Mouse (Mus musculus) layer of hippocampus, adult 18-20 months (tissue): ENCODE measurements around the gene Glyatl3. TPM values are rescaled to one million over a fixed set of nuclear protein-coding genes. Genes with fewer than 3 reads are reported as not detected.
A peak's percentile ranks its signal among the peaks of the same experiment; 100 is the strongest.

ENCODE experiments used
- DNase-seq, 2 experiments: peaks; one replicate each; pipeline ENCODE4 v3.0.0; 2022; ENCODE audit warnings: low spot score in 2 of 2
- long read RNA-seq: library from polyadenylated mRNA; stranded (forward); transcript quantifications from one replicate; pipeline ENCODE4 v2.0.0, GENCODE M21; 2021
- total RNA-seq, 2 experiments: library from RNA; stranded (reverse); gene quantifications; 2 replicates each; pipeline ENCODE4 v1.2.3; 2021

Gene Glyatl3
- total RNA-seq: not detected
- long read RNA-seq: 0 reads

DNA sequence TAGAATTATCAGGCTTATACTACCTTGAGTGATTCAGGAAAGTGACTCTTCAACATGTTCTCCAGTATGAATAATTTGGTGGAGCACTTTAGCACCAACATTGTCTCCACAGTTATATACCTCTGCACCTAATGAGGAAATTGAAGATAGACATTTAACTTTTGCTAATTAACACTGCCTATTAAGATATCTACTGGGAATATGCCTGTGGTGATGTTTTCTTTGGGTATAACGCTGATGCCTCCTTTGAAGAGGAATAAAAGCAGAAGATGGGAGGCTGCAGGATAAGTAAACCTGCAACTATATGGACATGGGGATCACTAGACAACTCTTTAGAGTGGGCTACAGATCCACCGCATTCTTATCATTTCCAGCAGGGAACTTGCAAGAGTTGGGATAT, at the start of gene Glyatl3:
Gene Glyatl3, minus strand, starts transcription at position 101 of the 400 bp plus-strand sequence.
- no peak for DNase-seq

DNA sequence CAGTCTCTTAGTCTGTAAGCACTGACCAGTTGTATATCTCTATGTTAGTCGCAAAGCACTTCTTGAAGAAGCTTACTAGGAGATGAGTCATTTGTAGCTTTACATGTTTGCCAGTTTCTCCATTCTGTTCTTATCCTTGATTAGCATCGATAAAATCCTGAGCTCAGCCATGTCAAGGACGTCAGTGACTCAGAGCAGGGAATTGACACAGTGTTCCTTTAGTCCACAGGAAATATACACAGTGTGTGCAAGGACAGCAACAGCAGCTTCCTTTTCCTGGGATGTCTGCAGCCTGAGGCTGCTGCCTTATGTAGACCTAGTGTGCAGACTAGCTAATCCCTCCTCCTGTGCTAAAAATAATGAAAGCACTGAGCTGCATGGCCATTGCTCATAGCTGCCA, 34.4 kb upstream of the Glyatl3 start:
- DNase-seq: no peak

DNA sequence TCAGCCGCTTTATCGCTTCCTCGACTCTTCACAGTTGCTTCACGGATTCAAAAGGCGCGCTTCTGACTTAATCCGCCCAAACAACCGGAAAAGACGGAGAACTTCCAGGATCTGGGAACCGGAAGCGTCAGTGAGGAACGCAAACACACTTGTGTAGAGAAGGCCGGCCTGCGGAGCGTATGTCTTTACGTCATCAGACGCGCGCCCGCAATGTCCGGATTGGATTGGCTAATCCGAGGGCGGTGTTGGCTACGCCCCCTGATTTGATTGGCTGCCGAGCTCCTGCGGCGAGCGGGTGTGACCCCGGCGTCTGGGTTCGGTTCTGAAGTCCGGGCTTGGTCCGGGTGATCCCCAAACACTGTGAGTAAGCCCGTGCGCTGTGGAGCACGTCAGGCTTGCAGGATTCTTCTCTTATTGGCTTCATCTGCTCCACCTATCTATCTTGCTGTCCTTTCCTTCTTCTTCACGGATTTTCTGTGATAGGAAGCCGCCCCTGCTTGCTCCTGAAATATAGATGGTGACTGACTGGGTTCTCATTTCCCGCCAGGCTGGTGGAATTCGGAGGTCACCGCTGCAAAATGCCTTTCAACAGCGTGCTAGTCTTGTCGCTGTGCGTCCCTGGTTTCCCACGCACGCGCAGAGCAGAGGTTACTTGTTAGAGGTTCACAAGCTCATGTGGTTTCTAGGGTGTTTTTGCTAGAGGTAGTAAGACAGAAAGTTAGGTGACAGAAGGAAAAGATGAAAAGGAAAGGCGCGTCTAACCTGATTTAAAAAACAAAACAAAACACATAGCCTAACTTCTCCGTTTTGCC, 20.5 kb upstream of the Glyatl3 start, which contains the start of the genes Mut and Cenpq:
Gene Mut, plus strand, starts transcription at position 266 of the 812 bp plus-strand sequence.
Gene Cenpq, minus strand, starts transcription at position 628 of the 812 bp plus-strand sequence.
- DNase-seq: peak; percentile 99 to 100

DNA sequence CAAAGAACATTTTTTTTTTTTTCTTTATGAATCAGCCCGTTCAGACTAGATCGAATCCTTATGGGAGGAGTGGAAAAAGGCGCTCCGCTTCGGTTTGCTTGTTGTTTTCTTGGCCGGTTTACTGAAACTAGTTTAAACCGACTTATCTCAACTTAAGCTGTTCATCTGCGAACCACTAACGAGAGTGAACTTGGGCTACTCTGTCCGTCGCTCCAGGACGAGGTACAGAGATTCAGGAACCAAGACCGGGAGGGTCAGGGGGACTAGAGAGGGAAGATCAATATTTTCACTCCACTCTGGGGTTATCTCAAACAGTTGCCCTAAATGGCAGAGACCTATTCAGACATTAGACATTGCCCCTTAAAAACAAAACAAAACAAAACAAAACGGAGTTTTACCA, 19.8 kb upstream of the Glyatl3 start:
- DNase-seq: peak in 1 of 2 experiments; percentile 3

DNA sequence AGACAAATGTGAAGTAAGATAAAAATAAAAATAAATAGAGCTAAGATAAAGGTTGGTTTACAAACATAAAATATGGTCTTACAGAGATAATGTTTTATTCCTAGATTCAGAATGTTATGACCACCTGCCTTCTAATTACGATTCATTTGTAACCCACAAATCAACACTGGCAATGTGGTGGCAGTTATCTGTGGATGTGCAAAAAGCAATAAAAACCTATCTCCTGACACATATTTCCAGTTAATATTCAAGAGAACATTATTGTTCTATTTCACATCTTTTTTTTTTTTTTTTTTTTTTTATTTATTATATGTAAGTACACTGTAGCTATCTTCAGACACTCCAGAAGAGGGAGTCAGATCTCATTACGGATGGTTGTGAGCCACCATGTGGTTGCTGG, 1.3 kb upstream of the Glyatl3 start:
- no peak for DNase-seq

DNA sequence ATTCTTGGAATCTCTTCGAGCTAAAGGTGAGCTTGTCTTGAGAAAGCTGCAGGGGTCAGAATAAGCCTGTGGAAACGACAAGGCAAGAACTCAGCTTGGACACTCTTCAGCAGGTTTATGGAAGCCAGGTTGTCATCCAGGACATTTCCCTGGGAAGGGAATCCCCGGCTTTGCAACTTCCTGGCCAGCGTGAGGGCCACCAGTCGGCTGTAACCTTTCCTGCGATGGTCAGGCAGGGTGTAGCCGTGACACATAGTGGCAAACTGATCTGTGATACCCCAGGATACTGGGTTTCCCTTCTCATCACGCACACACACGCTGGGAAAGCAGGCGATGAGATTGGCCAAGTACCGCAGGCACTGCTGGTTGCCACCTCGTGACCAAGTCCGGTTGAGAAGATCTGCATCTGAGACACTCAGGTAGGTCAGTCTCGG, 9.4 kb downstream of the Glyatl3 start:
- no peak for DNase-seq

DNA sequence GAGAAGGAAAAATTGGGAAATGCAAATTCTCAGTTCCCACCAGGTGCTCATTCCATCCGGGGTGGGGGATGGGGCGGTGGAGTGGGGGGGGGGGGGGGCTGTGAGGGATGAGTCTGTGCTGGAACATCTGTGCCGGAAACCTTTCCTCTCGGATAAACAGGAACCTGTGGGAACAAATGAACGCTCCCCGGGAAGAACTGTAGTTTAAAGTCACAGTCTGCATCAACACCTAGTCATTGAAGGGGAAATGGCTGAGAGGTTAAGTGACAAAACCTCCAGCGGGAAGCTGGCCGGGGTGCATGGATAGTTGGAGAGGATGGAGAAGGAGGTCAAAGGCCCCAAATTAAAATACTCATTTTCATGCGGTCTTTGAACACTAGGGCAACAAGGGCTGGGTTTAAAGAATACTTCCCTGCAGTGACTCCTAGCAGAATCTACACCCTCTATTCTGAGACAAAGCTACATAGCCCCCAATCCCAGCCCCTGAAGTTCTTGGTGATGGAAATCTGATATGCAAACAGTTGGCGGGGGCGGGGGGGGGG, 10.0 kb downstream of the Glyatl3 start:
- no peak for DNase-seq

DNA sequence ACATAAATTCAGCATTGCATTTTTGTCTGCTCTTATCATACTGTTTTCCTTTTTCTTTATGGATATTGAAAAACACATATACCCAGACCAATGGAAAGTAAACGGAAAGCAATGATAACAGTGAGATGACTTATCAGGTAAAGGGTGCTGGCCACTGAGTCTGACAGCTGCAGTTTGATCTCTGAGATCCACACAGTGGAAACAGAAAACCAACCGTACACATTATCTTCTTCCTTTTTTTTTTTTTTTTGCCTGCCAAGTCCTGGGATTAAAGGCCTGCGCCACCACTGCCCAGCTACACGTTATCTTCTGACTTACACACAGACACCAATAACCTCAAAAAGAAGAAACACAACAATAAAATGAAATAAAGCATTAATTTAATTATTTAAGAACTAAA, 10.8 kb downstream of the Glyatl3 start:
- no peak for DNase-seq

DNA sequence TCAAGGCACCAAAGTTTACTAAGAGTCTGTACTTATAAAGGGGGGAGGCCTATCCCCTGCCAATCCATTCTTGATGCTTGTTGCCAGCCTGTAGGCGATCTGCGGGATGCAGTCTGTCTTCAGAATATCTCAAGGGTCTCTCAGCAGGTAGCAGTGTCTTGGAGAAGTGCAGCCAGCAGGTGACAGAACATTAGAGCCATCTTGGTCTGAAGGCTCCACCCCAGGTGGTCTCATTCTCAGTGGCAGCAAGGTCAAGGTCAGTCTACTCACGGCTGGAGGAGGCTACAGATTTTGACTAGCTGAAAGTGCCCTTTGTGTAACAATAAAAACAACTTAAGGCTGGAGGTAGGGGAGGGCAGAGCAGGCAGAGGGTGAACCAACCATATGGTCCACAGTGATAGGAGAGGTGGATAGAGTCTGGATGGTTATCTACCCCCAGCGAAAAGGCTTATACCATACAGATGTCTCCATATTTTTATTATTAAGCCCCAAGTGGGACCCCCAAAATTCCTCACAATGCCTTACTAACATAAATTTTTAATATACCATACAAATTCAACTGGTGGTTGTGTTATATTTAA, 14.3 kb downstream of the Glyatl3 start:
- DNase-seq: no peak

DNA sequence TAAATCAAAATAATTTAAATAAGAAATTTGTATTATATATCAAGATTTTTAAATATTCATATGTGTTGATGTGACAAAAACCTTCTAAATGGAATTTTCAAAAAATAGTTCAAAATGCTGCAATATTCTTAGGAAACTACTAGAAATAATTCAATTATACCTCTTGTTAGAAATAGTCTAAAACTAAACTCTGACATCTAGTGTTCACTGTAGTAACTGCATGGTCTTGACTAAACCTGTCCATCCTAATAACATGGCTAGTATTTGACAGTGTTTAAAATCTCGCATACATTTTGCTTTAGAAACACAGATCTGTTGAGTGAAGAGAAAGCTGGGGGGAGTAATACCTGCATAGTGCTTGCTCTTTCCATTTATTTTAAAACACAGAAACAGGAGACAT, 17.3 kb downstream of the Glyatl3 start:
- DNase-seq: peak in 1 of 2 experiments; percentile 18

DNA sequence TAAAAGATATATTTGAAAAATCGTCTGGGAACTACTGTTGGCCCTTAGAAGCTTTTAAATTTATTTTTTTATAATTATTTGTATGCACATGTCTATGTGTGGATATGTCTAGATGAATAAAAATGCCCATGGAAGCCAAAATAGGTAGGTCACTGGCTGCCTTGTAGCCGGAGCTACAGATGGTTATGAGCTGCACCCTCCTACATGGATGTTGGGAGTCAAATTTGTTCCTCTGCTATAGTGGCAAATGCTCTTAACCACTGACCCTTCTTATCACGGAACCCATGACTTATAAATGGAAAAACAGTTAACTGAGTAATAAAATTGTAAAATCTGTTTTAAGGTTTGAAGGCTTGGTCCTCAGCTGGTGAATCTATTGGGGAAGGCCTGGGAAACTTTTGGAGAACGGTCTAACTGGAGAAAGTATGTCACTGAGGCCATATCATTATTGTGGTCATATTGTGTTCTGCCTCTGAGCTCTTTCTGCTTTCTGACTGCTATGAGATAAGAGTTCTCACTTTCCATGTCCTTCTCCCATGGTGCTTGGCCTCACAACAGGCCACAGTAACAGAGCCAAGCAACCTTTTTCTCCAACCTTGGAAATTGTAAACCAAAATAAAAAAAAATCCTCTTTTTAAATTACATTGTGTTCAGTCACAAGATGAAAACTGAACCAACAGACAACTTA, 26.2 kb downstream of the Glyatl3 start:
- DNase-seq: no peak

DNA sequence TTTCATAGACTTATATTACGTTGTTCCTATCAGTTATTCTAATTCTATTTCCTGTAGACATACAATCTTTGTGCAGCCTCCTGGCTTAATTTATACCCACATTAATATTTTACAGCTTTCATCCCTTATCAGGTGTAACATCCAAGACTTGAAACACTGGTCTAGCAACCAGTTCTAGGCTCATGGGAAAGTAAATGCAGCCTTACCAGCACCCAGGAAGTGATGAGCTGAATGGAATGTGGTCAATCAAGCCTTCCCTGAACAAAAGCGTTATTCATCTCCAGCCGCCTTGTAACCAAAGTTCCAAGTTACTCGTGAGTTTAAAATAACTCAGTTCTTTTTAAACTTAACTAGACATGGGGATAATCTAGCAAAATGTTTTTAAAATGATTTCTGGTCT, 29.0 kb downstream of the Glyatl3 start:
- DNase-seq: no peak

DNA sequence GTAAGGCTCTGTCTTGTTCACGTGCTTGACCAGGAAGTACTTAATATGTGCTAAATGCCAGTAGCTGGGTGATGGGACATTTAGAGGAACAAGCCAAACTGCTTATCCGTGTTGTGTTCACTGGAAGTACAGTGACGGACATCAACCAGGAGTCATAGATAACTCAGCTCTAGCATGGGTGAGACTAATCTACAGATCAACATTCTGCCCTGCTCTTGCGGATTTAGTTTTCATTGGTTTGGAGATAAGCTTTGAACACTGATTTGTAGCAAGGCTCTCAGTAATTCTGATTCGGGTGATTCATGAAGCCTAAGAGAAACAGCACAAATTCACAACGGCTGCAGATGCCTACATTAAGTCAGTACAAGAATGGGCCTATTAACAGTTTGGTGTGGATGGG, 32.0 kb downstream of the Glyatl3 start:
- DNase-seq: no peak

DNA sequence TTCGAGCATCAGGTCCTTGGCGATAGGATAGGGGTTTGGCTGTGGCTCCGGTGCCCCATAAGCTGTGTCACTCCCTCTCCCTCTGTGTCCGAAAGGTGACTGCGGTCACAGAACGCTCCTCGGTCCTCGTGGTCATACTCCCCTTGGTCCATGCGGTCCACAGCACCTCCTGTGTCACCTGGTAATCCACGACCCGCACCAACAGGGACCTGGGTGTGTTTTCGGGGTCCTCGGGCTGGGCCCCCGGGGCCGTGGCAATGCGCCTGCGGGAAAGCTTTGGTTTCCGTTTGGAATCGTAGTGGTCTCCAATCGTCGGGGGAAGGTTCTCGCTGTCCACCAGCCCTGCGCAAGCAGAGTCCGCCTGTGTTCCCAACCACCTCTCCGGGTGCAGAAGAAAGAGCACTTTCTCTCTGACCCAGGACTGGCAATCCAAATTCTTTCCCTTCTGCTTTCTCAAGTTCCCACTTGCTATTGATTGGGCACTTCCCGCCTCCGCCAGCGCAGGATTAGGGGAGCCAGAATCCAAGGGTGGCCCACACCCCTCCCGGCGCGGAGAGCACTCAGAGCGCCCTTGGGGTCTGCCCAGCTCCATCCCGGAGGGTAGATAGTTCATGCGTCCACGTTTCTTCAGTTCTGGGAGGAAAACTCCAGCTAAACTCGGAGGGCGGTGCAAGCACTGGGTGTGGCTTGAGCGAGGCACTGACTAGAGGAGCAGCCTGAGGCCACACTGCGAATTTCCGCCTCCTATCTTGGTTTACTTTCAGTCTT, 34.0 kb downstream of the Glyatl3 start, which contains the start of gene 9130008F23Rik:
Gene 9130008F23Rik, minus strand, starts transcription at position 636 of the 768 bp plus-strand sequence.
- DNase-seq: peak in 1 of 2 experiments; percentile 3

DNA sequence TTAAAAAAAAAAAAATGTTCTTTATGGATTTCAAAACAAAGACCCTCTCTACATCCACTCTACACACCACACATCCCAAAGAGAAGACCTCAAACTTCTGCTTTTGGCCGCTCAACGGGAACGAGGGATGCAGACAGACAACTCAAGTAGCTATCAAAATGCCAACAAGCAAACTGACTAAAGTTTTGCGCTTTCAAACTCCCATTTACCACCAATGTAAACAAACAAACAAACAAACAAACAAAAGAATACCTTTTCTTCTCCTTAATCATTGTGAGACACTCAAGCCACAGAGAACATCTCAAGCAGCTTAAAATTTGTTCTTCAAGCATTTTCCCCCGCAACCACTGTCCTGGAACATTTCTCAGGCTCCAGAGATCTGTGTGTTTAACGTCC, 34.6 kb downstream of the Glyatl3 start:
- no peak for DNase-seq

DNA sequence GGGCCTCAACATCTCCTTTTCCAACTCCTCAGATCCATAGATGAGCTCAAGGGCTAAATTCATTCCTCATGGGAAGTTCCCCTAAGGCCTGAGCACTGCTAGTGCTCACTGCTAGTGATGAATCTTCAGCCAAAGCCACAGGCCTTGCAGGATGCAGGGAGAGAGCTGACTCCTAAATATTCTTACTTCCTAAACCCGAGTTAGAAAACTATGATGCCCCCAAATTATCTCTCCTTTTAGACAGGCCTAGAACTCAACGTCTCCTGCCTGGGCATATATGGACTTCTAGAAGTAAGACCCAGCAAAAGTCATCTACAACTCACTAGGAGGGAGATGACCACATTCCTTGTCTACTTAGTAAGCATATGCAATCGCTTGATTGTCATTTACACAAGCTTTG, 36.4 kb downstream of the Glyatl3 start:
- no peak for DNase-seq

DNA sequence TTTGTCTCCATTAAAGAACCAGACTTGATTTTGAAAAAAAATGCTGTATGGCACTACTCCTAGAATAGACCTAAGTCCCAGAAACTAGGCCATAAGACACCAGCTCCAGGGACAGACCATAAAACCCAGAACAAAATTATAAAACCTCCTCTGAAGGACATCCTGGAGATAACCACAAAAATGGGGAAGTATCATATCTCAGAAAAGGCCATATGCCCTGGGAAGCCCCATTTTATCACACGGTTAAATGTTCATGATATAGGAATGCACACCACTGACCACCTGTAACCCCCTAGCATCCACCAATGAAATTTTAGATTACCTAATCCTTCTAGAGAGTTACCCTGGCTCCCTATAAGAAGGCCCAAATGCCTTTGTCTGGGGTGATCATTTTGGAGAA, 38.6 kb downstream of the Glyatl3 start:
- no peak for DNase-seq

DNA sequence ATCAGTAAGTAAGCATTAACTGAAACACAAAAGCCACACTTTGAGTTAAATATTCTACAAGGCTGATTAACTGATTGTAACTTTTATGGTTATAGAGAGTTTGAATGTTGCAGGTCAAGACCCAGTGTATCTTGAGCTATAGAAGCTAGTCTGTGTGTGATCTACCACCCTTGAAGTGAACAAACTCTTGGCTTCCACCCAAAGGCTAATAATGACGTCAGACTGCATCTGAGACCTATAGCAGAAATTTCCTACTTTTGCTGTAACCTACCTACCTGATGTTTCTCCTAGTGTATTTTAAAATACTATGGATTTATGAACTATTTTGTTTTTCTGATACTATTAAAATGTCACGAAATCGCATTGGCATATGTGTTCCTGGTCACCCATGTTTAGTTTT, 39.4 kb downstream of the Glyatl3 start:
- no peak for DNase-seq

DNA sequence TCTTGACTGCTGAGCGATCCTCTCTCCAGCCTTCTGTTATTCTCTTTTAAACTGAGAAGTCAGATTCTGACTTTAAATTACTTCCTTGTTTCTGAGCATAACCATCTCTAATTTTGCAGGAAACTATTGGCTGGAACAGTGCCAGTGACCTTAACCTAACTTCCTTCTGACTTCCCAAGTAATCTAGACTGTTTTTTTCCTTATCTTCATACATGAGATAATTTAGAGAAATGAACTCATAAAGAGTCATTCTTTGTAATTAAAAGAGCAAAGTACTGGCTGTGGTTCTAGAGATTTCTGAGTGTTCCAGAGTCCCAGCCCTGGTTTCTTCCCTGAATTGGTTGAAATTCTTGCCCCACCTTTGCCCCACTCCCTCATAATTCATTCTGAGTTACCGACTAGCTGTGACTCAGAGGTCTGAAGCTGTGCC, 40.6 kb downstream of the Glyatl3 start:
- no peak for DNase-seq

DNA sequence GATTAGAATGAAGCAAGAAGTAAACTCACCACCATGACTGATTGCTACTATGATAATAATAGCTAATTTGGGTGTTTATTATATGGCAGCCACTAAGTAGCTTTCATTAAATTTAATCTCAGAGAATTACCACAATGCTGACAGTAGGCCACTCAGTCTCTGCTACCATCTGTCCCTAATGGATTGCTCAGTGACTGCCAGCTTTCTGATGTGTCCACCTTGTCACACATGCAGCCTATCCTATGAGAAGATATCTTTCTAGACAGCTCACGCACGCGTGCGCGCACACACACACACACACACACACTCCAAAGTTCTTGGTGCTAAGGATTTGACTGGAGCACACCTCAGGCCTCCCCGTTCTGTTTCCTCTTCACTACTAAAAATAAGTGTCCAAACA, 41.5 kb downstream of the Glyatl3 start:
- no peak for DNase-seq
